Mouse (Mus musculus): ENCODE data around the gene Olfr150.
"Not testable (repeated sequence)": the region's sequence is repeated elsewhere in the genome, so short reads cannot be mapped to it uniquely, and the experiment has no call there.

Gene Olfr150

DNA sequence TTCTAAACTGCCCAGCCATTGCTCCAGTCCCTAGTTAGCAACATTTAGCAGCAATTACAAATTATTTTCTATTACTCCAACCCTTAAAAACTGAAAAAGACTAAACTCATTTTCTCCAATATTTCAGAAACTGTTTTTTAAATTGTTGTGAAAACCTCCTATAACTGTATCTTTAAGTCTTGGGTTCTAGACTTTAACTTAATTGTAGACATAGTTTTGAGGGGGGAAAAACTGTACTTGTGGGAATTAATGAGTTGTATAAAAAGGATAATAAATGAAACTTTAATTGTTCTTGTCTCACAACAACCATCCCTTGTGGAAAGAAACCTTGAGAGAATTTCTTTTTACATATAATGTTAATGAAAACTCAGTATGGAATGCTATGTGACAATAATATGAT lies at the start of gene Olfr150:
Olfr150 (plus strand) TSS at position 301 of the 400 bp plus-strand sequence.
- in situ Hi-C loops (cut with MboI), result no loop called here

- in situ Hi-C loops (cut with MboI), result not testable (repeated sequence)
Observed at GRCm38 (mm10) chr9:39701123-39701522, 29.7 kb upstream of the Olfr150 start.

- in situ Hi-C loops (cut with MboI), result no loop called here
Observed at GRCm38 (mm10) chr9:39707017-39707416, 23.8 kb upstream of the Olfr150 start, which contains the start of gene Olfr149. Gene Olfr149, minus strand, starts transcription at chr9:39707117.

DNA sequence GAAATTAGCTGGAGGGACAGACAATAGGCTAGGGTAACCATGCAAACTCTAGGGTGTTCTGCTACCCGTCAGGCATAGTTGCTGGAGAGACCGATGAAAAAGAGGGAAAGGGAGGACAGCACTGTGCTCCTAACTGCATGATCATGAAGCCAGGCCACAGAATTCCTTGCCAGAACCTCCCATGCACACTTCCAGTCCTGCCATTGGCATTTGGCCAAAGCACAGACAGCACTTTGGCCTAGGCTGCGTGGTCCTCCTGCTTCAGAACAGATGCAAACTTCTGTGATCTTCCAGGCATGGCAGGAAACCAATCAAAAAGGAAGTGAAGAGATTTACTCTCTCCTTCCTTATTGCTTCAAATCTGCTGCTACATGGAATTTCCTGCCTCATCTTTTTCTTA lies 21.8 kb upstream of the Olfr150 start:
- in situ Hi-C loops (cut with MboI), result no loop called here

- in situ Hi-C loops (cut with MboI), result no loop called here
Observed at GRCm38 (mm10) chr9:39711053-39711452, 19.7 kb upstream of the Olfr150 start, which contains the start of gene Olfr965. Gene Olfr965, plus strand, starts transcription at chr9:39711353.

GRCm38 (mm10) chr9:39740741-39741140 lies 10.0 kb downstream of the Olfr150 start:
- in situ Hi-C loops (cut with MboI), result no loop called here

DNA sequence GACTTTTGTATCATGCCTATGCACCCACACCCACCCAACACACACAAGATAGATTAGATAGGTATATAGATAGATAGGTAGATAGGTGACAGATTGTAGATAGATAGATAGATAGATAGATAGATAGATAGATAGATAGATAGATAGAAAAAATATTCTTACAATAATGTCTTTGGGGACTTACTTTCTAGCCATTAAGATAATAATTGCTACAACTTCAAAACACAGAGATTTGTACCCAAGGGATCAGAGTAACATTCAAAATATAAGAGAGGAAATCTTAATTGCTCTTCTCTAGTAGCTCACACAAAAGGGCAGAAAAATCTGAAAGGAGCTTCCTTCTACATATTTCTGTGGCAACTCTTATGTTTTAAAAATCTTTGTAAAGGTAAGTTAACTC lies 15.2 kb downstream of the Olfr150 start, which contains the start of gene Olfr967:
Olfr967 (plus strand) TSS at position 301 of the 400 bp plus-strand sequence.
- in situ Hi-C loops (cut with MboI), result no loop called here

GRCm38 (mm10) chr9:39746428-39746827 lies 15.7 kb downstream of the Olfr150 start:
- in situ Hi-C loops (cut with MboI), result no loop called here

DNA sequence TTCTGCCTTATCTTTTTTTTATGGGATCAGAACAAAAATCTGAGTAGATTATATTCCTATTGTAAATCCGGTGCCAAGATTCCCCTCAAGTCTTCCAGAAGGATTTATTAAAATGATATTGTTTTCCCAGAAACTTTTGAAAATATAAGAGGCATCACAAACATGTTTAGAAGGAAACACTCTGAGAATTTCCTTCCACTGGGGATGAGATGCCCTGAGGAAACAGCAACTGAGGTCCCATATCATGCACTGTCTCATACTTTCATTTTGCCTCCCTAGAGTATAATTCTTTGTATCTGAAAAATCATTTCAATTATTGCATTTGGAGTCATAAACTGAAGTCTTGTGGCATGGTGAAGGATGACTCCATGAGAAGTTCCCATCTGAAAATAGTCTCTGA lies 52.4 kb downstream of the Olfr150 start, which contains the start of gene Olfr968:
Olfr968 (minus strand) TSS at position 101 of the 400 bp plus-strand sequence.
- in situ Hi-C loops (cut with MboI), result no loop called here
